Mouse (Mus musculus) neural tube, embryonic 13.5 days (tissue): ENCODE measurements at regions not wholly inside any gene's neighbourhood (a gene's known extent, or its start where the extent isn't known, plus 50 kb on each side); places are given as distances from the start of the nearest gene placed in this dataset.

Experiments
- ATAC-seq: fragments of 200-750 bp; cut with Nextera tagmentation; 2 replicates; pipeline ENCODE4 v1.8.0; 2017; ENCODE audit warnings: low read depth, mild to moderate bottlenecking, moderate TSS enrichment, moderate library complexity
- H3K27ac ChIP-seq: fragments of 300-500 bp; sonication (generic); replicated peaks from 2 replicates; pipeline ENCODE4 v1.5.1; 2015; ENCODE audit warnings: moderate library complexity, mild to moderate bottlenecking, inconsistent platforms
- H3K27me3 ChIP-seq: fragments of 300-500 bp; sonication (generic); 2 replicates; pipeline ENCODE4 v1.6.1; 2015; ENCODE audit warnings: mild to moderate bottlenecking, inconsistent platforms
- H3K36me3 ChIP-seq: fragments of 300-500 bp; sonication (generic); 2 replicates; pipeline ENCODE4 v1.6.1; 2015; ENCODE audit warnings: mild to moderate bottlenecking, inconsistent platforms
- H3K4me1 ChIP-seq: fragments of 300-500 bp; sonication (generic); replicated peaks from 2 replicates; pipeline ENCODE4 v1.6.1; 2015; ENCODE audit warnings: inconsistent platforms
- H3K4me2 ChIP-seq: fragments of 300-500 bp; sonication (generic); 2 replicates; pipeline ENCODE4 v1.6.1; 2015; ENCODE audit warnings: inconsistent platforms, mild to moderate bottlenecking, moderate library complexity
- H3K4me3 ChIP-seq: fragments of 300-500 bp; sonication (generic); 2 replicates; pipeline ENCODE4 v1.5.1; 2015; ENCODE audit warnings: mild to moderate bottlenecking, inconsistent platforms
- H3K9ac ChIP-seq: fragments of 300-500 bp; sonication (generic); 2 replicates; pipeline ENCODE4 v1.6.1; 2015; ENCODE audit warnings: moderate library complexity, mild to moderate bottlenecking, inconsistent platforms
- H3K9me3 ChIP-seq: fragments of 300-500 bp; sonication (generic); 2 replicates; pipeline ENCODE4 v1.6.1; 2016; ENCODE audit warnings: inconsistent platforms
- WGBS: fragments of 180-500 bp; shearing (Covaris S2); methylation state at CpG from one replicate; pipeline ENCODE4 v1.1.7; 2015; 5-methylcytosine and 5-hydroxymethylcytosine counted together

GRCm38 (mm10) chr6:89068286-89068685 is 166.2 kb downstream of the Tpra1 start:
- Histone ChIP-seq H3K27ac (no peak overlapping the region), H3K9ac (no peak overlapping the region), H3K4me3 (no peak overlapping the region), H3K9me3 (0 out of 2 replicates have a peak, but pooled peaks cover 2% of the 10 kb centered on the region), H3K27me3 (no peaks in the 10 kb centered on the region), H3K36me3 (no peaks in the 10 kb centered on the region), H3K4me2 (no peak overlapping the region), H3K4me1 (peaks cover 47% of the 10 kb centered on the region)
- ATAC-seq: no peak
- 92% methylated on average over 5 of the region's 5 CpGs for WGBS

DNA sequence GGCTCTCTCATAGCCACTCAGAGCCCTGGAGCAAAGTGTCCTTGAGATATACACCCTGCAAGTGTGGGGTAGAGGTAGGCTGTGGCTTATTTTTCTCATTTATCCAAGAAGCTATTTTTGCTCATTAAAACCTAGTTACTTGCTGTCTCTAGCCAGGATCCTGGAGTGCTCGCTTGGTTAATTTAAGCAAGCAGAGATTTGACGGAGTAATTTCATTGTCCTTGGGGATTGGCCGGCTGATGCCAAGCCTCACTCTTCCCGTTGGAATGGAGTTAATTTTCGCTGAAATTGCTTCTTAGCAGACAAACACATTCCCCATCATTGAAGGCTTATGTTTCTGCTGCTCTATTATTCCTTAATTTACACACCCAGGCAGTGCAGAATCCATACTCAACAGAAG is 167.1 kb downstream of the Tpra1 start:
- Histone ChIP-seq H3K9me3 (0 out of 2 replicates have a peak, but pooled peaks cover 2% of the 10 kb centered on the region), H3K9ac (no peak overlapping the region), H3K4me2 (no peak overlapping the region), H3K4me3 (no peak overlapping the region), H3K4me1 (peaks cover 50% of the 10 kb centered on the region), H3K36me3 (no peaks in the 10 kb centered on the region), H3K27me3 (no peaks in the 10 kb centered on the region), H3K27ac (peak overlapping the region; percentile 59)
- ATAC-seq: no peak
- 41% methylated on average over 5 of the region's 5 CpGs for WGBS

DNA sequence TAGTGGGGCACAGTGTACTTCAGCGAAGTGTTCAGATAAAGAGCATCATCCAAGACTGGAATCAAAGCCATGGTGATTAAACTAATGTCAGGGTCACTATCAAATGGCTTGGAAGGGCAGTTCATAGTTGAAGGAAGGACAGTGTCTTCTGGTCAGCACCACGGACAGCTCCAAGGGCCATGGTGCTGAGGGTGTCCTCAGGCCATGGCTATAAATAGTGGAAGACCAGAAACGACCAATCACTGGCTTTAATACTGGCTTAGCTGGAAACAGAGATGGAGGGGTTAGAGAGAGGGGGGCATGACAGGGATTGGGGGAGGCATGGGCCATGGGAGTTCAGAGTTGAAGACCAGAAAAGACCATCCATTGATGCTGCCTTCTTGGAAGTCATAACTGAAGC is 168.0 kb downstream of the Tpra1 start:
- Histone ChIP-seq H3K27ac (0 out of 2 replicates have a peak overlapping the region, but pooled peaks have one; percentile 56), H3K4me2 (no peak overlapping the region), H3K4me1 (peaks cover 50% of the 10 kb centered on the region), H3K36me3 (no peaks in the 10 kb centered on the region), H3K9me3 (0 out of 2 replicates have a peak, but pooled peaks cover 2% of the 10 kb centered on the region), H3K9ac (no peak overlapping the region), H3K4me3 (no peak overlapping the region), H3K27me3 (no peaks in the 10 kb centered on the region)
- 11% methylated on average over 3 of the region's 3 CpGs for WGBS
- ATAC-seq: no peak

DNA sequence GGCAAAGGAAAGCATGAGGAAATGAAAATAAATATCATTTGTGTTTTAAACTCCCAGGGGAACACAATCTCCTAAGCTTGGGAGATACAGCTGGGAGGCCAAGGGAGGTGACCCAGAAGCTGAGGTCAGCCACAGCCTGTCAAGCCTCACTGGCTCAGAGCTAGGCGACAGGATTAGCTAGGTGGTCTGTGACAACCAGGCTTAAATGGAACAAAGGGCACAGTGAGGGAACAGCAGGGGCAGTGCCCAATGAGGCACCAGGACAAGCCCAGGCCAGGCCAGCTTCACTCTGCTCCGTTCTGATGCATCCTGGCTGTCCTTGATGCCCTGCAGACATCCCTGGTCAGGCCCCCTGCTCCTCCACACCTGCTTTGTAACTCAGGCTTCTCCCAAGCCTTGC is 169.7 kb downstream of the Tpra1 start:
- WGBS: 32% methylated on average over 2 of the region's 2 CpGs
- no peak for ATAC-seq
- Histone ChIP-seq H3K27ac (no peak overlapping the region), H3K9ac (no peak overlapping the region), H3K36me3 (no peaks in the 10 kb centered on the region), H3K27me3 (no peaks in the 10 kb centered on the region), H3K4me2 (no peak overlapping the region), H3K4me1 (peaks cover 41% of the 10 kb centered on the region), H3K4me3 (no peak overlapping the region), H3K9me3 (0 out of 2 replicates have a peak, but pooled peaks cover 2% of the 10 kb centered on the region)

GRCm38 (mm10) chr6:89072569-89072968 is 170.5 kb downstream of the Tpra1 start:
- Histone ChIP-seq H3K4me2 (no peak overlapping the region), H3K4me3 (no peak overlapping the region), H3K9ac (no peak overlapping the region), H3K4me1 (peaks cover 38% of the 10 kb centered on the region), H3K27me3 (no peaks in the 10 kb centered on the region), H3K27ac (no peak overlapping the region), H3K9me3 (no peaks in the 10 kb centered on the region), H3K36me3 (no peaks in the 10 kb centered on the region)
- ATAC-seq: no peak
- WGBS: 53% methylated on average over 2 of the region's 2 CpGs

DNA sequence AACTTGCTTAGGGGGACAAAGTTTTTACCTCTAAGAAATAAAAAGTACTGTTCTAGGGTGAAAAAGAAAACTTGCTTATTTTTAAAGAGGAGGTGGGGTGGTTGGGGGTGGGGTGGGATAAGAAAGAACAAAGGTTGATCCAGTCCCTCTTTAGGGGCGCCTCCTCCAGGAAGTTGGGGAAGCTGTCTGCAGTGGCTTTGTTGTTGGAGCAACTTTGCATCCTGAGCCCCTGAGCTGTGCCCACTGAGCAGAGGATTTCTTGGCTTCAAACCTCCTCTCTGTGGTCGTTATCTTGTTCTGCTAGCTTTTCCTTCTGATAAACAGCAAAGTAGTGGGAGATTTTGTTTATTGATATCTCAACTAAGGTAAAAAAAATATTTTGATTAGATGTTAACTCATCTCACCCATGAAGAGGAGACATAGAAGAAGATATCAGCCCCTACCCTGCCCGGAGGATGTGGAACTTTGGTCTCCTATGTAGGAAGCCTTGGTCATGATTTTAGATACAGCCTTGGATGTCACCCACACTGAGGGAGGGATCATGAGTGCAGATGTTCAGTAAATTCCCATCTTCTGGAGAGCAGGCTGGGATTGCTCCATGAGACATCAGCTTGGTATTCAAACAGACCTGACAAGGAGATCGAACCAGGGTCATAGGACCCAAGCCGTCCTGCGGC is 179.7 kb downstream of the Tpra1 start:
- Histone ChIP-seq H3K9me3 (no peaks in the 10 kb centered on the region), H3K9ac (no peak overlapping the region), H3K4me1 (no peaks in the 10 kb centered on the region), H3K27me3 (no peaks in the 10 kb centered on the region), H3K4me3 (no peak overlapping the region), H3K36me3 (no peaks in the 10 kb centered on the region), H3K27ac (no peak overlapping the region), H3K4me2 (no peak overlapping the region)
- ATAC-seq: no peak
- WGBS: 77% methylated on average over 6 of the region's 6 CpGs

DNA sequence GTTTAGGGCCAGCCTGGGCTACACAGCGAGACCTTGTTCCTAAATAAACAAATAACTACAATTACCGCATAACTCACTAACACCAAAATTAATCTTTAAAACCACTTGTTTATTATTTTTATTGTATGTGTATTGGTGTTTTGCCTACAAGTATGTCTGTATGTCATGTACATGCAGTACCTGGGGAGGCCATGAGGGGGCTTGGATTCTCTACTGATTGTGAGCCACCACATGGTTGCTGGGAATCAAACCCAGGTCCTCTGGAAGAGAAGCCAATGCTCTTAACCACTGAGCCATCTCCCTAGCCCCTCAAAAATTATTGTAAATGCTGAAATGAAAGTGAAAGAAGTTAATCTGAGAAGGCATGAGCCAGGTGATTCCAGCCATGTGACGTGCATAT is 182.4 kb downstream of the Tpra1 start:
- WGBS: 98% methylated on average over 3 of the region's 3 CpGs
- H3K9ac ChIP-seq: no peak overlapping the region
- H3K4me3 ChIP-seq: no peak overlapping the region
- H3K9me3 ChIP-seq: peaks cover under 1% of the 10 kb centered on the region; the same call in 1 of the 2 replicates
- no peaks in the 10 kb centered on the region for H3K4me1 ChIP-seq
- H3K27me3 ChIP-seq: no peaks in the 10 kb centered on the region
- H3K4me2 ChIP-seq: no peak overlapping the region
- no peak for ATAC-seq
- no peak overlapping the region for H3K27ac ChIP-seq
- H3K36me3 ChIP-seq: no peaks in the 10 kb centered on the region

DNA sequence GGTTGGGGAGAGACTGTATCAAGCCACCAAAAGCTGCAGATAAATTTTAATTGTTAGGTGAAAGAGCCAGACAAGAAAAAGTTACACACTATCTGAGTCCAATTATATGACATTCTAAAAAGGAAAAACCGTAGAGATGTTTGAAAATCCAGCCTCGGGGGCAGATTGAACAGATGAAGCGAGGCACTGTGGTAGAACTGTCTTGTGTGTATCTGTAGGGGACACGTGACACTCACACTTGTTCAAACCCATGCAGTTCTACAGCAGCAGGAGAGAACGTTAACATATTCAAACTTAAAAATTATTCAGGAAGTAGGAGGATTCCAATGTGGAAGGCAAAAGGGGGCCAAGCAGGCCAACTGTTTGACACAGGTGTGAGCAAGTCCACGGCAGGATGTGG is 183.1 kb downstream of the Tpra1 start:
- no peak for ATAC-seq
- H3K27ac ChIP-seq: no peak overlapping the region
- 87% methylated on average over 6 of the region's 6 CpGs for WGBS

DNA sequence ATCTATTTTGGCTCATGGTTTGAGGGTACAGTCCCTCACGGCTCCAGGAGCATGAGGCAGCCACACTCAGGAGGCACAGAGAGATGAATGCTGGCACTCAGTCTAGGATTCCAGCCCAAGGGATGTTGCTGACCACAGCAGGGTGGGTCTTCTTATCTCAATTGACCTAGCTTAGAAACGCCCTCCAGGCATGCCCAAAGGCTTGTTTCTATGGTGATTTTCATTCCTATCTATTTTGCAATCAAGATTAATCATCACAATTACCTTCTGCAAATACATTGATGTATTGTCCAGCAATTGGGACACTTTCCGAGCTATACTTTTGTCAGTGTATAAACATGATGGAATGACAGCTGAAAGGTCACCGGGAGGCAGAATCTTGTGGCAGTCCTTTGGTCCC is 185.6 kb downstream of the Tpra1 start:
- Histone ChIP-seq H3K4me3 (no peak overlapping the region), H3K27me3 (no peaks in the 10 kb centered on the region), H3K36me3 (no peaks in the 10 kb centered on the region), H3K9ac (no peak overlapping the region), H3K9me3 (peaks cover 5% of the 10 kb centered on the region; the same call in 1 of the 2 replicates), H3K4me2 (no peak overlapping the region), H3K4me1 (no peaks in the 10 kb centered on the region), H3K27ac (no peak overlapping the region)
- no peak for ATAC-seq
- WGBS: 79% methylated on average over 4 of the region's 4 CpGs

More for the DNA sequence above, 183.1 kb downstream of the Tpra1 start:
- no peaks in the 10 kb centered on the region for H3K36me3 ChIP-seq
- H3K4me2 ChIP-seq: no peak overlapping the region
- no peaks in the 10 kb centered on the region for H3K4me1 ChIP-seq
- no peak overlapping the region for H3K9ac ChIP-seq
- H3K4me3 ChIP-seq: no peak overlapping the region
- H3K27me3 ChIP-seq: no peaks in the 10 kb centered on the region
- peaks cover 5% of the 10 kb centered on the region; the same call in 1 of the 2 replicates for H3K9me3 ChIP-seq

DNA sequence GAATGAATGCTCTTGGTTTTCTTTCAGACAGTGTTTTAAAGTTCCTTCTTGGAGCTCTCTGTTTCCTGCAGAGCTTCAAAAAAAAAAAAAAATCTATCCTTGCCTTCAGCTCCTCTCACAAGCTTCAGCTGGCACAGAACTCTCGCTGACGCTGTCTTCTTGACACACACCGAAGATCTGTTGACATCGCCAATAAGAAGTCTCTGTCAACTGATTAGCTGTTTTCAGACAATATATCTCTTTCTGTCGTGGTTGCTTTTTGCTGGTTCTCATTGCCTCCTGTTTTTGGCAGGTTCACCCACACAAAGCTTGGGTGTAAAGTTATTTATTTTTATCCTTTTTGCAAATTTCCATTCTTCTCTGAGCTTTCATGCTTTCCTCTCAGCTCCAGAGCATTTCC is 188.0 kb downstream of the Tpra1 start:
- WGBS: 91% methylated on average over 5 of the region's 5 CpGs
- H3K9me3 ChIP-seq: peaks cover 5% of the 10 kb centered on the region; the same call in 1 of the 2 replicates
- no peaks in the 10 kb centered on the region for H3K36me3 ChIP-seq
- no peaks in the 10 kb centered on the region for H3K4me1 ChIP-seq
- no peak overlapping the region for H3K27ac ChIP-seq
- no peak overlapping the region for H3K4me3 ChIP-seq
- no peak overlapping the region for H3K4me2 ChIP-seq
- H3K27me3 ChIP-seq: no peaks in the 10 kb centered on the region
- no peak for ATAC-seq
- no peak overlapping the region for H3K9ac ChIP-seq

GRCm38 (mm10) chr6:89095911-89096310 is 193.9 kb downstream of the Tpra1 start:
- Histone ChIP-seq H3K36me3 (no peaks in the 10 kb centered on the region), H3K4me3 (no peak overlapping the region), H3K4me1 (no peaks in the 10 kb centered on the region), H3K4me2 (no peak overlapping the region), H3K27ac (no peak overlapping the region), H3K9me3 (no peaks in the 10 kb centered on the region; the same call in 1 of the 2 replicates), H3K9ac (no peak overlapping the region), H3K27me3 (no peaks in the 10 kb centered on the region)
- no peak for ATAC-seq
- 91% methylated on average over 14 of the region's 14 CpGs for WGBS

DNA sequence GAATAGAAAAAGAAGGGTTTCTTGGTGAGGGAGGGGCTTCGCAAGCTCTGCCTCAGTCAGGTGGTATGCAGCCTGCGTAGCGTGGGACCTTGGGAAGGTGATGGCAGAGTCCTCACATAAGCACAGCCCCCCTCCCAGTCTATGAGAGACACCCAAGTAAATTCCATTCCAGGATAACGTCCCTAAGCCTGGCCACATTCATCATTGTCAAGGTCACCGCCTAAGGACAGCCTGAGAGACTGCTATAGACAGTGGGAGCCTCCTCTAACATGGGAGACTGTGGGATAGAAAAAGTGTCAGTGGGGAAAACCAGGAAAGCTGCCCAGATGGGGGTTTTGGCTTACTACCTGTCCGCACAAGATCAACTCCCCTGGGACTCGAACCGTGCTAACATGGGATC is 195.5 kb downstream of the Tpra1 start:
- 77% methylated on average over 8 of the region's 8 CpGs for WGBS

DNA sequence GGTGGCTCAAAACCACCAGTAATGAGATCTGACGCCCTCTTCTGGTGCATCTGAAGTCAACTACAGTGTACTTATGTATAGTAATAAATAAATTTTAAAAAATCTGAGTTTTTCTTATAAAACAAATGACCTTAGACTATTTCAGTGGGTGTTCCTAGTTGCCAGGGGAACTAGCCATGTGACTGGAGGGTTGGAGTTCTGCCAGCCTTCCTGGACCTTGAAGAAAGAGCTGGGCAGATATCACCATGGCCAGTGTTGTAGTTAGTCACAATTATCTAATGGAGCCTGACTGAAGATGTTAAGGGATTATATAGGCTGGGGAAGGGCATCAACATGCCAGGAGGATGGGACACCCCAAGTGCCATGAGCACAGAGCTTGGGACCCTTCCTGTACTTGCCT is 217.2 kb downstream of the Tpra1 start:
- no peak for ATAC-seq
- Histone ChIP-seq H3K27me3 (no peaks in the 10 kb centered on the region), H3K9me3 (no peaks in the 10 kb centered on the region), H3K4me1 (peaks cover 18% of the 10 kb centered on the region), H3K36me3 (no peaks in the 10 kb centered on the region), H3K27ac (no peak overlapping the region), H3K9ac (no peak overlapping the region), H3K4me2 (no peak overlapping the region), H3K4me3 (no peak overlapping the region)
- WGBS: 75% methylated on average over 1 of the region's 1 CpGs

More for the DNA sequence above, 195.5 kb downstream of the Tpra1 start:
- Histone ChIP-seq H3K9me3 (peaks cover 2% of the 10 kb centered on the region; the same call in 1 of the 2 replicates), H3K27me3 (no peaks in the 10 kb centered on the region), H3K36me3 (no peaks in the 10 kb centered on the region), H3K4me3 (no peak overlapping the region), H3K9ac (no peak overlapping the region), H3K4me1 (no peaks in the 10 kb centered on the region), H3K27ac (no peak overlapping the region), H3K4me2 (no peak overlapping the region)
- no peak for ATAC-seq
